Mouse (Mus musculus) CH12.LX (cell line): ENCODE measurements around the gene Dnajc8. TPM values are rescaled to one million over a fixed set of nuclear protein-coding genes. Genes with fewer than 3 reads are reported as not detected.

Experiments used
- DNase-seq: peaks from one replicate; pipeline ENCODE4 v3.0.0-alpha.2; 2013; ENCODE audit errors: extremely low read depth
- H3K27ac ChIP-seq: 2 replicates; pipeline ENCODE4 v1.5.1; 2012; ENCODE audit warnings: low read depth, mild to moderate bottlenecking, control low read depth, moderate library complexity; ENCODE audit not compliant: insufficient read depth
- H3K27me3 ChIP-seq: replicated peaks from 2 replicates; pipeline ENCODE3; 2012; ENCODE audit warnings: inconsistent platforms
- H3K36me3 ChIP-seq, 2 experiments: replicated peaks in 1 of 2; 2 replicates each; pipeline versions ENCODE3 to v1.6.1; 2012; ENCODE audit warnings: inconsistent platforms in 1 of 2, low read length in 1 of 2, mild to moderate bottlenecking in 1 of 2, mixed read lengths in 1 of 2, moderate library complexity in 1 of 2; ENCODE audit not compliant: control insufficient read depth in 1 of 2, insufficient read depth in 1 of 2
- H3K4me1 ChIP-seq, 2 experiments: 2 replicates each; pipeline ENCODE4 v1.6.1; 2012; ENCODE audit warnings: inconsistent platforms in 1 of 2, moderate library complexity in 1 of 2; ENCODE audit not compliant: insufficient read depth in 2 of 2, control insufficient read depth in 1 of 2
- H3K4me2 ChIP-seq: 2 replicates; pipeline ENCODE4 v1.6.1; 2012; ENCODE audit warnings: low read depth, mild to moderate bottlenecking, control low read depth; ENCODE audit not compliant: poor library complexity, insufficient read depth, severe bottlenecking
- H3K4me3 ChIP-seq, 3 experiments: fragments of 150-350 bp in 1 of 3; sonication (generic) in 1 of 3; replicated peaks in 1 of 3; 2 replicates each; pipeline versions ENCODE3 to v1.5.1; 2011 to 2012; ENCODE audit warnings: low read depth in 2 of 3, low read length in 2 of 3, mild to moderate bottlenecking in 2 of 3, moderate library complexity in 2 of 3, control low read depth in 1 of 3, improper control_type of control experiment in 1 of 3, inconsistent platforms in 1 of 3, mixed read lengths in 1 of 3; ENCODE audit not compliant: poor library complexity in 1 of 3
- H3K79me2 ChIP-seq: replicated peaks from 2 replicates; pipeline ENCODE4 v1.6.1; 2012; ENCODE audit warnings: mild to moderate bottlenecking, moderate library complexity; ENCODE audit not compliant: control insufficient read depth, poor library complexity, insufficient read depth, severe bottlenecking; ENCODE audit errors: extremely low read depth
- H3K9ac ChIP-seq: 2 replicates; pipeline ENCODE4 v1.6.1; 2012; ENCODE audit warnings: low read depth, mild to moderate bottlenecking, control low read depth, moderate library complexity; ENCODE audit not compliant: insufficient read depth
- H3K9me3 ChIP-seq: replicated peaks from 2 replicates; pipeline ENCODE3; 2012; ENCODE audit warnings: low read length, inconsistent platforms, mixed read lengths
- CHD1 ChIP-seq: IDR thresholded peaks from 2 replicates; pipeline ENCODE4 v1.6.1; 2012; ENCODE audit warnings: low read depth, low read length, improper control_type of control experiment, inconsistent platforms
- CHD2 ChIP-seq: IDR thresholded peaks from 2 replicates; pipeline ENCODE4 v1.6.1; 2011; ENCODE audit warnings: low read length, improper control_type of control experiment
- ELF1 ChIP-seq: IDR thresholded peaks from 2 replicates; pipeline ENCODE4 v1.6.1; 2014; ENCODE audit warnings: low read depth, mild to moderate bottlenecking, inconsistent platforms, low read length, improper control_type of control experiment
- KAT2A ChIP-seq: IDR thresholded peaks from 2 replicates; pipeline ENCODE4 v1.6.1; 2012; ENCODE audit warnings: low read length, improper control_type of control experiment, inconsistent platforms; ENCODE audit not compliant: insufficient replicate concordance
- MAFK ChIP-seq: IDR thresholded peaks from 2 replicates; pipeline ENCODE4 v1.6.1; 2011; ENCODE audit warnings: low read length, improper control_type of control experiment; ENCODE audit not compliant: insufficient replicate concordance
- MYC ChIP-seq: IDR thresholded peaks from 2 replicates; pipeline ENCODE4 v1.6.1; 2011; ENCODE audit warnings: low read depth, mild to moderate bottlenecking, improper control_type of control experiment, low read length
- NELFE ChIP-seq: IDR thresholded peaks from 2 replicates; pipeline ENCODE4 v1.6.1; 2011; ENCODE audit warnings: low read depth, low read length, improper control_type of control experiment
- PAX5 ChIP-seq: IDR thresholded peaks from 2 replicates; pipeline ENCODE4 v1.6.1; 2012; ENCODE audit warnings: low read length, inconsistent platforms, mixed read lengths
- POLR2A ChIP-seq: IDR thresholded peaks from 2 replicates; pipeline ENCODE4 v1.6.1; 2011; ENCODE audit warnings: low read depth, mild to moderate bottlenecking, improper control_type of control experiment, low read length
- POLR2AphosphoS2 ChIP-seq: IDR thresholded peaks from 2 replicates; pipeline ENCODE4 v1.6.1; 2011; ENCODE audit warnings: low read depth, low read length, improper control_type of control experiment
- RCOR1 ChIP-seq: conservative IDR thresholded peaks from 2 replicates; pipeline ENCODE4 v1.6.1; 2012; ENCODE audit warnings: low read depth, mild to moderate bottlenecking, inconsistent platforms, low read length, improper control_type of control experiment
- SMC3 ChIP-seq: IDR thresholded peaks from 2 replicates; pipeline ENCODE4 v1.6.1; 2011; ENCODE audit warnings: low read depth, low read length, improper control_type of control experiment
- TCF12 ChIP-seq: IDR thresholded peaks from 2 replicates; pipeline ENCODE4 v1.6.1; 2014; ENCODE audit warnings: low read depth, mild to moderate bottlenecking, inconsistent platforms, low read length, improper control_type of control experiment
- ZC3H11A ChIP-seq: IDR thresholded peaks from 2 replicates; pipeline ENCODE4 v1.6.1; 2012; ENCODE audit warnings: low read depth, mild to moderate bottlenecking, inconsistent platforms, low read length, improper control_type of control experiment
- ZKSCAN1 ChIP-seq: IDR thresholded peaks from 2 replicates; pipeline ENCODE4 v1.6.1; 2012; ENCODE audit warnings: low read depth, inconsistent platforms, low read length, improper control_type of control experiment, borderline replicate concordance
- ZMIZ1 ChIP-seq: IDR thresholded peaks from 2 replicates; pipeline ENCODE4 v1.6.1; 2012; ENCODE audit warnings: low read depth, mild to moderate bottlenecking, inconsistent platforms, low read length, improper control_type of control experiment
- dilution Hi-C: fragments of 300-500 bp; cut with MboI; formaldehyde crosslinking; loops from 2 replicates; pipeline ENCODE4 v1.14.3; 2020; ENCODE audit warnings: low sequenced_read_pairs; ENCODE audit not compliant: extremely low pct_unique_long_range_greater_than_20kb, extremely low pct_ligation_motif_present
- in situ Hi-C: fragments of 300-500 bp; cut with MboI; formaldehyde crosslinking; loops from 3 replicates; pipeline ENCODE4 v1.14.3; 2019; ENCODE audit warnings: low sequenced_read_pairs, low pct_ligation_motif_present, low pct_unique_long_range_greater_than_20kb, mixed read lengths
- polyA plus RNA-seq: library from polyadenylated mRNA; unstranded; fragments of >175 nt; gene quantifications from 2 replicates; pipeline ENCODE4 v1.2.1, GENCODE M21; 2012; ENCODE audit warnings: low read depth; ENCODE audit not compliant: insufficient read length
- total RNA-seq, 2 experiments: library from RNA; depleted of rRNA; stranded (reverse); fragments of 300-350 nt in 1 of 2; fragments of >200 nt in 1 of 2; gene quantifications; 2 replicates each; pipeline ENCODE4 v1.2.3; 2012 to 2014

Dnajc8 gene
- total and polyA plus RNA-seq, 3 experiments, result 117 to 319 (median 187) TPM

DNA sequence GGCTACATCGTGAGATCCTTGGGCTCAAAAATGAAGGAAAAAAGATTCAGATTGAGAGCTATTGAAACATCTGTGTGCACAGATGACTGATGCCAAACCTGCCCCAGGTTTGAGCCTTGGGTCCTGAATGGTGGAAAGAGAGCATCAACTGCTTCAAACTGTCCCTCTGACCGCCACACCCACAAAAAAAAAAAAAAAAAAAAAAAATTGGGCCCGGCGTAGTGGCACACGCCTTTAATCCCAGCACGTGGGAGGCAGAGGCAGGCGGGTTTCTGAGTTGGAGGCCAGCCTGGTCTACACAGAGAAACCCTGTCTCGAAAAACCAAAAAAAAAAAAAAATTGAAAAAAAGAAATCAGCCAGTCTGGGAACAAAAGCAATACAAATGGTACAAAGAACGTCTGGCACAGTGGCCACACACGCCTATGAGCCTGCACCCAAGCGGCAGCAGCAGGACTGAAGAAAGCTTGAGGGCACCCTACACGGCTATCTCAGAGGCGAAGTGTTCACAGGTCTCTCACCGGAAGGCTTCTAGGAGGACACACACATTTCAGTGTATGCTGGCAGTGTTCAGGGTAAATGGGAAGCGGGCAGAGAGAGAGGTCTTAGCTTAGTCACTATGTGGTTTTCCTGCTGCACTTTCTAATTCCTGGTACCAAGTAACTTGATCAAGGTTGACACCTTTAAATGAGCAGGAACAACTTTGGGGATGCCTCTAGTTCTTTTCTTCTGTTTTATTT lies 44.9 kb upstream of the Dnajc8 start:
- peaks cover 0 to 13% of the 10 kb centered on the region in 2 experiments; a peak in 2 of 4 replicates for H3K4me1 ChIP-seq
- 0 out of 2 replicates have a peak, but pooled peaks have one; percentile 41 for TF ChIP-seq POLR2AphosphoS2
- 0 out of 2 replicates have a peak, but pooled peaks have one; percentile 2 for TF ChIP-seq POLR2A
- no peak for TF ChIP-seq RCOR1
- 0 out of 2 replicates have a peak, but pooled peaks have one; percentile 5 for TF ChIP-seq ZMIZ1
- TF ChIP-seq ZKSCAN1, result no peak
- H3K27ac ChIP-seq, result no peak overlapping the region
- no peak overlapping the region for H3K4me2 ChIP-seq
- no peaks in the 10 kb centered on the region for H3K9me3 ChIP-seq
- peaks cover 39 to 48% of the 10 kb centered on the region in 2 experiments for H3K36me3 ChIP-seq
- in situ Hi-C loops, result no loop called here
- no peak overlapping the region for H3K4me3 ChIP-seq
- H3K79me2 ChIP-seq, result no peaks in the 10 kb centered on the region
- DNase-seq, result no peak
- H3K9ac ChIP-seq, result no peak overlapping the region
- no peaks in the 10 kb centered on the region for H3K27me3 ChIP-seq
- dilution Hi-C loops, result no loop called here

- Histone ChIP-seq H3K36me3 (peaks cover 43 to 54% of the 10 kb centered on the region in 2 experiments), H3K9ac (no peak overlapping the region), H3K27me3 (no peaks in the 10 kb centered on the region), H3K4me2 (no peak overlapping the region), H3K9me3 (no peaks in the 10 kb centered on the region), H3K79me2 (no peaks in the 10 kb centered on the region), H3K4me3 (no peak overlapping the region), H3K27ac (no peak overlapping the region), H3K4me1 (peaks cover 0 to 18% of the 10 kb centered on the region in 2 experiments; a peak in 2 of 4 replicates)
- dilution Hi-C loops (no loop called here), in situ Hi-C loops (no loop called here)
- no peak for DNase-seq
- no peak for TF ChIP-seq NELFE
- TF ChIP-seq POLR2A, result no peak
- no peak for TF ChIP-seq ELF1
- no peak for TF ChIP-seq SMC3
- TF ChIP-seq POLR2AphosphoS2, result 0 out of 2 replicates have a peak, but pooled peaks have one; percentile 5
- no peak for TF ChIP-seq KAT2A
- TF ChIP-seq CHD2, result no peak
- TF ChIP-seq ZC3H11A, result no peak
Observed at GRCm38 (mm10) chr4:132491057-132491456, 44.3 kb upstream of the Dnajc8 start.

- Histone ChIP-seq H3K4me3 (no peak overlapping the region), H3K27ac (no peak overlapping the region), H3K36me3 (peaks cover 49 to 61% of the 10 kb centered on the region in 2 experiments)
Observed at GRCm38 (mm10) chr4:132491748-132492147, 43.6 kb upstream of the Dnajc8 start.

More at GRCm38 (mm10) chr4:132491748-132492147, 43.6 kb upstream of the Dnajc8 start:
- H3K27me3 ChIP-seq, result no peaks in the 10 kb centered on the region
- no peaks in the 10 kb centered on the region for H3K79me2 ChIP-seq
- dilution Hi-C loops (no loop called here), in situ Hi-C loops (no loop called here)
- TF ChIP-seq TCF12 (no peak), POLR2AphosphoS2 (0 out of 2 replicates have a peak, but pooled peaks have one; percentile 4), PAX5 (no peak), MAFK (no peak), CHD1 (no peak), MYC (no peak)
- H3K9me3 ChIP-seq, result no peaks in the 10 kb centered on the region
- DNase-seq, result no peak
- no peak overlapping the region for H3K4me2 ChIP-seq
- no peak overlapping the region for H3K9ac ChIP-seq
- peaks cover 1 to 24% of the 10 kb centered on the region in 2 experiments; a peak in 3 of 4 replicates for H3K4me1 ChIP-seq
